Mouse (Mus musculus) midbrain, embryonic 13.5 days (tissue): ENCODE data around the gene Gnat1. TPM values are rescaled to one million over a fixed set of nuclear protein-coding genes. Genes with fewer than 3 reads are reported as not detected.

ENCODE experiments used
- ATAC-seq: fragments of 200-750 bp; cut with Nextera tagmentation; 2 replicates; pipeline ENCODE4 v1.8.0; 2017; ENCODE audit warnings: mild to moderate bottlenecking, moderate TSS enrichment, moderate library complexity
- H3K27ac ChIP-seq: fragments of 300-500 bp; sonication (generic); 2 replicates; pipeline ENCODE4 v1.5.1; 2015; ENCODE audit warnings: inconsistent platforms, mild to moderate bottlenecking, moderate library complexity
- H3K27me3 ChIP-seq: fragments of 300-500 bp; sonication (generic); 2 replicates; pipeline ENCODE4 v1.6.1; 2015; ENCODE audit warnings: mild to moderate bottlenecking, inconsistent platforms
- H3K36me3 ChIP-seq: fragments of 300-500 bp; sonication (generic); 2 replicates; pipeline ENCODE4 v1.6.1; 2015; ENCODE audit warnings: mild to moderate bottlenecking, inconsistent platforms
- H3K4me1 ChIP-seq: fragments of 300-500 bp; sonication (generic); replicated peaks from 2 replicates; pipeline ENCODE4 v1.6.1; 2015; ENCODE audit warnings: inconsistent platforms
- H3K4me2 ChIP-seq: fragments of 300-500 bp; sonication (generic); replicated peaks from 2 replicates; pipeline ENCODE4 v1.6.1; 2015; ENCODE audit warnings: moderate library complexity, mild to moderate bottlenecking, inconsistent platforms
- H3K4me3 ChIP-seq: fragments of 300-500 bp; sonication (generic); replicated peaks from 2 replicates; pipeline ENCODE4 v1.5.1; 2015; ENCODE audit warnings: mild to moderate bottlenecking, inconsistent platforms
- H3K9ac ChIP-seq: fragments of 300-500 bp; sonication (generic); replicated peaks from 2 replicates; pipeline ENCODE4 v1.6.1; 2015; ENCODE audit warnings: mild to moderate bottlenecking, inconsistent platforms
- H3K9me3 ChIP-seq: fragments of 300-500 bp; sonication (generic); 2 replicates; pipeline ENCODE4 v1.6.1; 2016; ENCODE audit warnings: mild to moderate bottlenecking, inconsistent platforms
- WGBS: fragments of 180-500 bp; shearing (Covaris S2); methylation state at CpG from one replicate; pipeline ENCODE4 v1.1.7; 2015; 5-methylcytosine and 5-hydroxymethylcytosine counted together
- polyA plus RNA-seq: library from polyadenylated mRNA; unstranded; fragments of >200 nt; fragmentation: Nextera tagmentation; extraction: Ambion mirVana; gene quantifications from 2 replicates; pipeline ENCODE4 v1.2.1, GENCODE M21; 2015

Gene Gnat1
- 2.4 and 2.7 TPM in 2 replicates for polyA plus RNA-seq

- H3K27ac ChIP-seq, result no peak within 1 kb of the TSS
- no peak within 1 kb of the TSS for H3K4me3 ChIP-seq
- H3K9ac ChIP-seq, result no peak within 1 kb of the TSS; the same call in 1 of the 2 replicates
- no peak within 1 kb of the TSS for H3K4me2 ChIP-seq
- peaks cover 34% of the 10 kb centered on the region for H3K27me3 ChIP-seq
- no peaks in the 10 kb centered on the region for H3K9me3 ChIP-seq
- 45% methylated on average over 5 of the region's 5 CpGs for WGBS
- H3K36me3 ChIP-seq, result peaks cover 30% of the 10 kb centered on the region
- no peak for ATAC-seq
- peaks cover 16% of the 10 kb centered on the region for H3K4me1 ChIP-seq
Measured at GRCm38 (mm10) chr9:107679501-107679900, at the start of gene Gnat1. TSS of gene Gnat1 (minus strand) at chr9:107679712.

GRCm38 (mm10) chr9:107728919-107729670 lies 49.6 kb upstream of the Gnat1 start:
- H3K4me3 ChIP-seq, result no peak overlapping the region
- H3K36me3 ChIP-seq, result no peaks in the 10 kb centered on the region
- H3K27ac ChIP-seq, result peak overlapping the region; percentile 89
- 0 out of 2 replicates have a peak overlapping the region, but pooled peaks have one; percentile 19 for H3K9ac ChIP-seq
- WGBS, result 69% methylated on average over 6 of the region's 6 CpGs
- no peak; the same call in 1 of the 2 replicates for ATAC-seq
- peak overlapping the region; percentile 11; the same call in 1 of the 2 replicates for H3K4me2 ChIP-seq
- H3K9me3 ChIP-seq, result no peaks in the 10 kb centered on the region
- no peaks in the 10 kb centered on the region for H3K27me3 ChIP-seq
- peaks cover 61% of the 10 kb centered on the region for H3K4me1 ChIP-seq

- Histone ChIP-seq H3K4me2 (no peak overlapping the region), H3K9ac (no peak overlapping the region), H3K36me3 (no peaks in the 10 kb centered on the region), H3K27ac (peak overlapping the region; percentile 68), H3K9me3 (no peaks in the 10 kb centered on the region), H3K27me3 (no peaks in the 10 kb centered on the region), H3K4me1 (peaks cover 81% of the 10 kb centered on the region), H3K4me3 (no peak overlapping the region)
- no peak for ATAC-seq
- 52% methylated on average over 3 of the region's 3 CpGs for WGBS
Measured at GRCm38 (mm10) chr9:107727041-107727440, 47.5 kb upstream of the Gnat1 start.

GRCm38 (mm10) chr9:107724796-107725195 lies 45.3 kb upstream of the Gnat1 start:
- Histone ChIP-seq H3K9me3 (no peaks in the 10 kb centered on the region), H3K4me1 (peaks cover 63% of the 10 kb centered on the region), H3K36me3 (no peaks in the 10 kb centered on the region), H3K9ac (no peak overlapping the region), H3K4me2 (no peak overlapping the region), H3K27me3 (no peaks in the 10 kb centered on the region), H3K4me3 (no peak overlapping the region), H3K27ac (no peak overlapping the region)
- 87% methylated on average over 1 of the region's 1 CpGs for WGBS
- ATAC-seq, result no peak

- Histone ChIP-seq H3K9me3 (no peaks in the 10 kb centered on the region), H3K36me3 (no peaks in the 10 kb centered on the region), H3K9ac (peak overlapping the region; percentile 24; the same call in 1 of the 2 replicates), H3K27me3 (no peaks in the 10 kb centered on the region), H3K4me3 (no peak overlapping the region), H3K4me2 (peak overlapping the region; percentile 21), H3K27ac (peak overlapping the region; percentile 76), H3K4me1 (peaks cover 55% of the 10 kb centered on the region)
- peak; percentile 73 for ATAC-seq
- 5% methylated on average over 11 of the region's 11 CpGs for WGBS
Measured at GRCm38 (mm10) chr9:107723794-107724531, 44.5 kb upstream of the Gnat1 start.

GRCm38 (mm10) chr9:107723292-107723691 lies 43.8 kb upstream of the Gnat1 start:
- Histone ChIP-seq H3K4me2 (peak overlapping the region; percentile 21), H3K4me1 (peaks cover 48% of the 10 kb centered on the region), H3K9me3 (no peaks in the 10 kb centered on the region), H3K27ac (peak overlapping the region; percentile 76), H3K27me3 (no peaks in the 10 kb centered on the region), H3K36me3 (no peaks in the 10 kb centered on the region), H3K4me3 (no peak overlapping the region), H3K9ac (peak overlapping the region; percentile 24)
- ATAC-seq, result peak; percentile 34; the same call in 1 of the 2 replicates
- WGBS, result 16% methylated on average over 6 of the region's 6 CpGs

GRCm38 (mm10) chr9:107718781-107719540 lies 39.4 kb upstream of the Gnat1 start:
- Histone ChIP-seq H3K4me2 (no peak overlapping the region), H3K9ac (no peak overlapping the region), H3K36me3 (no peaks in the 10 kb centered on the region), H3K27me3 (no peaks in the 10 kb centered on the region), H3K4me1 (peaks cover 44% of the 10 kb centered on the region), H3K27ac (no peak overlapping the region), H3K9me3 (no peaks in the 10 kb centered on the region), H3K4me3 (no peak overlapping the region)
- no peak for ATAC-seq
- WGBS, result 83% methylated on average over 10 of the region's 10 CpGs

GRCm38 (mm10) chr9:107716951-107717350 lies 37.4 kb upstream of the Gnat1 start:
- H3K27ac ChIP-seq, result no peak overlapping the region
- 30% methylated on average over 6 of the region's 6 CpGs for WGBS
- no peak overlapping the region for H3K4me2 ChIP-seq
- H3K4me1 ChIP-seq, result peaks cover 24% of the 10 kb centered on the region
- H3K27me3 ChIP-seq, result 0 out of 2 replicates have a peak, but pooled peaks cover under 1% of the 10 kb centered on the region
- H3K9me3 ChIP-seq, result no peaks in the 10 kb centered on the region
- no peaks in the 10 kb centered on the region for H3K36me3 ChIP-seq
- no peak overlapping the region for H3K4me3 ChIP-seq
- no peak overlapping the region for H3K9ac ChIP-seq
- no peak for ATAC-seq

GRCm38 (mm10) chr9:107715632-107716031 lies 36.1 kb upstream of the Gnat1 start:
- Histone ChIP-seq H3K27ac (no peak overlapping the region), H3K9ac (no peak overlapping the region), H3K27me3 (0 out of 2 replicates have a peak, but pooled peaks cover 6% of the 10 kb centered on the region), H3K4me3 (no peak overlapping the region), H3K9me3 (no peaks in the 10 kb centered on the region), H3K4me1 (peaks cover 24% of the 10 kb centered on the region), H3K36me3 (no peaks in the 10 kb centered on the region), H3K4me2 (no peak overlapping the region)
- no peak for ATAC-seq
- WGBS, result 76% methylated on average over 2 of the region's 2 CpGs

- 19% methylated on average over 12 of the region's 12 CpGs for WGBS
- Histone ChIP-seq H3K27ac (no peak overlapping the region), H3K4me3 (no peak overlapping the region), H3K27me3 (0 out of 2 replicates have a peak, but pooled peaks cover 6% of the 10 kb centered on the region), H3K9ac (no peak overlapping the region), H3K9me3 (no peaks in the 10 kb centered on the region), H3K4me2 (no peak overlapping the region), H3K36me3 (no peaks in the 10 kb centered on the region), H3K4me1 (peaks cover 31% of the 10 kb centered on the region)
- ATAC-seq, result no peak
Measured at GRCm38 (mm10) chr9:107714221-107714952, 34.9 kb upstream of the Gnat1 start.
